Mouse (Mus musculus): ENCODE data around the gene Wdr25. TPM values are rescaled to one million over a fixed set of nuclear protein-coding genes. Genes with fewer than 3 reads are reported as not detected.

The Wdr25 gene
- total RNA-seq, 1 experiment = 14.9 TPM

- in situ Hi-C loops (cut with MboI; ENCODE audit: low sequenced_read_pairs in 2 of 2, unreplicated experiment in 2 of 2) = no loop called here
- H3K9ac ChIP-seq (ENCODE audit: insufficient read depth, low read depth, low read length, poor library complexity, severe bottlenecking) = no peak overlapping the region
- no peak overlapping the region for H3K27ac ChIP-seq (ENCODE audit: insufficient read depth, low read depth, low read length, poor library complexity, severe bottlenecking)
- no peaks in the 10 kb centered on the region for H3K9me3 ChIP-seq (ENCODE audit: control insufficient read depth, insufficient read depth, low read depth, low read length)
- no peak overlapping the region for H3K4me3 ChIP-seq (ENCODE audit: insufficient read depth in 1 of 2, low read depth in 1 of 2, low read length in 2 of 2, poor library complexity in 1 of 2, severe bottlenecking in 1 of 2)
- DNase-seq (ENCODE audit: low read depth, low spot score) = no peak
- no peaks in the 10 kb centered on the region for H3K36me3 ChIP-seq (ENCODE audit: control insufficient read depth, insufficient read depth, low read length, poor library complexity, severe bottlenecking)
- H3K4me1 ChIP-seq (ENCODE audit: control insufficient read depth in 2 of 2, insufficient read depth in 2 of 2, low read length in 2 of 2, poor library complexity in 1 of 2) = peaks cover 0 to 2% of the 10 kb centered on the region in 2 experiments; a peak in 1 of 4 replicates
- no peak for TF ChIP-seq MAFK (IDR thresholded peaks at IDR 0.05; ENCODE audit: insufficient read depth, low read depth, low read length)
- no peak for TF ChIP-seq CHD2 (IDR thresholded peaks at IDR 0.05; ENCODE audit: low read depth, low read length)
- TF ChIP-seq HCFC1 (IDR thresholded peaks at IDR 0.05; ENCODE audit: borderline replicate concordance, insufficient read depth, low read length) = no peak
- no peak for TF ChIP-seq ZNF384 (IDR thresholded peaks at IDR 0.05; ENCODE audit: low read depth, low read length)
- TF ChIP-seq ZC3H11A (IDR thresholded peaks at IDR 0.05; ENCODE audit: borderline replicate concordance, low read depth, low read length) = no peak
These were observed 42.5 kb upstream of the Wdr25 start for GRCm38 (mm10) chr12:108850886-108851285.

GRCm38 (mm10) chr12:108852822-108853221, 40.6 kb upstream of the Wdr25 start:
- no peak overlapping the region for H3K9ac ChIP-seq (ENCODE audit: insufficient read depth, low read depth, low read length, poor library complexity, severe bottlenecking)
- H3K4me1 ChIP-seq (ENCODE audit: control insufficient read depth in 2 of 2, insufficient read depth in 2 of 2, low read length in 2 of 2, poor library complexity in 1 of 2) = peaks cover 0 to 2% of the 10 kb centered on the region in 2 experiments; a peak in 1 of 4 replicates
- no peaks in the 10 kb centered on the region for H3K9me3 ChIP-seq (ENCODE audit: control insufficient read depth, insufficient read depth, low read depth, low read length)
- H3K27ac ChIP-seq (ENCODE audit: insufficient read depth, low read depth, low read length, poor library complexity, severe bottlenecking) = no peak overlapping the region
- no peaks in the 10 kb centered on the region for H3K36me3 ChIP-seq (ENCODE audit: control insufficient read depth, insufficient read depth, low read length, poor library complexity, severe bottlenecking)
- DNase-seq (ENCODE audit: low read depth, low spot score) = no peak
- TF ChIP-seq ZC3H11A (IDR thresholded peaks at IDR 0.05; ENCODE audit: borderline replicate concordance, low read depth, low read length) (no peak), ZNF384 (IDR thresholded peaks at IDR 0.05; ENCODE audit: low read depth, low read length) (no peak), HCFC1 (IDR thresholded peaks at IDR 0.05; ENCODE audit: borderline replicate concordance, insufficient read depth, low read length) (no peak), CHD2 (IDR thresholded peaks at IDR 0.05; ENCODE audit: low read depth, low read length) (no peak), MAFK (IDR thresholded peaks at IDR 0.05; ENCODE audit: insufficient read depth, low read depth, low read length) (no peak)
- in situ Hi-C loops (cut with MboI; ENCODE audit: low sequenced_read_pairs in 2 of 2, unreplicated experiment in 2 of 2) = no loop called here
- H3K4me3 ChIP-seq (ENCODE audit: insufficient read depth in 1 of 2, low read depth in 1 of 2, low read length in 2 of 2, poor library complexity in 1 of 2, severe bottlenecking in 1 of 2) = no peak overlapping the region

- no peak overlapping the region for H3K4me3 ChIP-seq (ENCODE audit: insufficient read depth in 1 of 2, low read depth in 1 of 2, low read length in 2 of 2, poor library complexity in 1 of 2, severe bottlenecking in 1 of 2)
- H3K4me1 ChIP-seq (ENCODE audit: control insufficient read depth in 2 of 2, insufficient read depth in 2 of 2, low read length in 2 of 2, poor library complexity in 1 of 2) = peaks cover 0 to 2% of the 10 kb centered on the region in 2 experiments; a peak in 1 of 4 replicates
- H3K36me3 ChIP-seq (ENCODE audit: control insufficient read depth, insufficient read depth, low read length, poor library complexity, severe bottlenecking) = no peaks in the 10 kb centered on the region
- TF ChIP-seq ZNF384 (IDR thresholded peaks at IDR 0.05; ENCODE audit: low read depth, low read length) = no peak
- TF ChIP-seq ZC3H11A (IDR thresholded peaks at IDR 0.05; ENCODE audit: borderline replicate concordance, low read depth, low read length) = no peak
- no peak for TF ChIP-seq CHD2 (IDR thresholded peaks at IDR 0.05; ENCODE audit: low read depth, low read length)
- TF ChIP-seq MAFK (IDR thresholded peaks at IDR 0.05; ENCODE audit: insufficient read depth, low read depth, low read length) = no peak
- no peak for TF ChIP-seq HCFC1 (IDR thresholded peaks at IDR 0.05; ENCODE audit: borderline replicate concordance, insufficient read depth, low read length)
- no peak for DNase-seq (ENCODE audit: low read depth, low spot score)
- no peaks in the 10 kb centered on the region for H3K9me3 ChIP-seq (ENCODE audit: control insufficient read depth, insufficient read depth, low read depth, low read length)
- H3K27ac ChIP-seq (ENCODE audit: insufficient read depth, low read depth, low read length, poor library complexity, severe bottlenecking) = no peak overlapping the region
- no peak overlapping the region for H3K9ac ChIP-seq (ENCODE audit: insufficient read depth, low read depth, low read length, poor library complexity, severe bottlenecking)
- in situ Hi-C loops (cut with MboI; ENCODE audit: low sequenced_read_pairs in 2 of 2, unreplicated experiment in 2 of 2) = no loop called here
These were observed 38.4 kb upstream of the Wdr25 start for GRCm38 (mm10) chr12:108855081-108855480.

- Histone ChIP-seq H3K4me3 (ENCODE audit: insufficient read depth in 1 of 2, low read depth in 1 of 2, low read length in 2 of 2, poor library complexity in 1 of 2, severe bottlenecking in 1 of 2) (no peak overlapping the region), H3K4me1 (ENCODE audit: control insufficient read depth in 2 of 2, insufficient read depth in 2 of 2, low read length in 2 of 2, poor library complexity in 1 of 2) (peaks cover 0 to 2% of the 10 kb centered on the region in 2 experiments; a peak in 1 of 4 replicates), H3K36me3 (ENCODE audit: control insufficient read depth, insufficient read depth, low read length, poor library complexity, severe bottlenecking) (peaks cover 8% of the 10 kb centered on the region), H3K9ac (ENCODE audit: insufficient read depth, low read depth, low read length, poor library complexity, severe bottlenecking) (no peak overlapping the region), H3K27ac (ENCODE audit: insufficient read depth, low read depth, low read length, poor library complexity, severe bottlenecking) (no peak overlapping the region; the same call in 1 of the 2 replicates), H3K9me3 (ENCODE audit: control insufficient read depth, insufficient read depth, low read depth, low read length) (no peaks in the 10 kb centered on the region)
- DNase-seq (ENCODE audit: low read depth, low spot score) = no peak
- TF ChIP-seq MAFK (IDR thresholded peaks at IDR 0.05; ENCODE audit: insufficient read depth, low read depth, low read length) (no peak), ZC3H11A (IDR thresholded peaks at IDR 0.05; ENCODE audit: borderline replicate concordance, low read depth, low read length) (no peak), ZNF384 (IDR thresholded peaks at IDR 0.05; ENCODE audit: low read depth, low read length) (no peak), HCFC1 (IDR thresholded peaks at IDR 0.05; ENCODE audit: borderline replicate concordance, insufficient read depth, low read length) (no peak)
- in situ Hi-C loops (cut with MboI; ENCODE audit: low sequenced_read_pairs in 2 of 2, unreplicated experiment in 2 of 2) = no loop called here
These were observed 37.2 kb upstream of the Wdr25 start for GRCm38 (mm10) chr12:108856186-108856585.

- no peak for DNase-seq (ENCODE audit: low read depth, low spot score)
- no peaks in the 10 kb centered on the region for H3K9me3 ChIP-seq (ENCODE audit: control insufficient read depth, insufficient read depth, low read depth, low read length)
- no peak overlapping the region for H3K9ac ChIP-seq (ENCODE audit: insufficient read depth, low read depth, low read length, poor library complexity, severe bottlenecking)
- in situ Hi-C loops (cut with MboI; ENCODE audit: low sequenced_read_pairs in 2 of 2, unreplicated experiment in 2 of 2) = no loop called here
- H3K36me3 ChIP-seq (ENCODE audit: control insufficient read depth, insufficient read depth, low read length, poor library complexity, severe bottlenecking) = peaks cover 13% of the 10 kb centered on the region
- no peak overlapping the region for H3K4me3 ChIP-seq (ENCODE audit: insufficient read depth in 1 of 2, low read depth in 1 of 2, low read length in 2 of 2, poor library complexity in 1 of 2, severe bottlenecking in 1 of 2)
- no peak for TF ChIP-seq CHD2 (IDR thresholded peaks at IDR 0.05; ENCODE audit: low read depth, low read length)
- no peak for TF ChIP-seq ZC3H11A (IDR thresholded peaks at IDR 0.05; ENCODE audit: borderline replicate concordance, low read depth, low read length)
- no peak for TF ChIP-seq MAFK (IDR thresholded peaks at IDR 0.05; ENCODE audit: insufficient read depth, low read depth, low read length)
- TF ChIP-seq ZNF384 (IDR thresholded peaks at IDR 0.05; ENCODE audit: low read depth, low read length) = no peak
- no peak for TF ChIP-seq HCFC1 (IDR thresholded peaks at IDR 0.05; ENCODE audit: borderline replicate concordance, insufficient read depth, low read length)
- peaks cover 0 to 2% of the 10 kb centered on the region in 2 experiments; a peak in 1 of 4 replicates for H3K4me1 ChIP-seq (ENCODE audit: control insufficient read depth in 2 of 2, insufficient read depth in 2 of 2, low read length in 2 of 2, poor library complexity in 1 of 2)
- no peak overlapping the region for H3K27ac ChIP-seq (ENCODE audit: insufficient read depth, low read depth, low read length, poor library complexity, severe bottlenecking)
These were observed 36.3 kb upstream of the Wdr25 start for GRCm38 (mm10) chr12:108857109-108857508.
